Mouse (Mus musculus): ENCODE data around the gene Peli2. TPM values are rescaled to one million over a fixed set of nuclear protein-coding genes. Genes with fewer than 3 reads are reported as not detected.

Peli2 gene
- total and polyA plus RNA-seq, 3 experiments: not detected

GRCm38 (mm10) chr14:48249459-48249858, 128.8 kb downstream of the Peli2 start:
- DNase-seq (ENCODE audit: extremely low read depth): no peak
- Histone ChIP-seq H3K4me3 (replicated peaks in 1 of 3; ENCODE audit: low read depth in 2 of 3, low read length in 2 of 3, poor library complexity in 1 of 3) (no peak overlapping the region), H3K27ac (ENCODE audit: insufficient read depth, low read depth) (no peak overlapping the region), H3K4me2 (ENCODE audit: insufficient read depth, low read depth, poor library complexity, severe bottlenecking) (no peak overlapping the region), H3K36me3 (replicated peaks in 1 of 2; ENCODE audit: control insufficient read depth in 1 of 2, insufficient read depth in 1 of 2, low read length in 1 of 2) (no peaks in the 10 kb centered on the region), H3K4me1 (ENCODE audit: control insufficient read depth in 1 of 2, insufficient read depth in 2 of 2) (peaks cover 4 to 15% of the 10 kb centered on the region in 2 experiments), H3K9ac (ENCODE audit: insufficient read depth, low read depth) (no peak overlapping the region), H3K79me2 (replicated peaks; ENCODE audit: control insufficient read depth, extremely low read depth, insufficient read depth, poor library complexity, severe bottlenecking) (no peaks in the 10 kb centered on the region), H3K9me3 (replicated peaks; ENCODE audit: low read length) (no peaks in the 10 kb centered on the region), H3K27me3 (replicated peaks) (no peaks in the 10 kb centered on the region)
- no peak for TF ChIP-seq UBTF (IDR thresholded peaks at IDR 0.05; ENCODE audit: low read depth, low read length)
- TF ChIP-seq ZNF384 (IDR thresholded peaks at IDR 0.05; ENCODE audit: low read depth, low read length): no peak
- TF ChIP-seq NELFE (IDR thresholded peaks at IDR 0.05; ENCODE audit: low read depth, low read length): no peak
- TF ChIP-seq TBP (conservative IDR thresholded peaks at IDR 0.05; ENCODE audit: low read depth, low read length): no peak
- TF ChIP-seq GABPA (IDR thresholded peaks at IDR 0.05; ENCODE audit: insufficient replicate concordance, low read depth, low read length): no peak
- no peak for TF ChIP-seq JUND (conservative IDR thresholded peaks at IDR 0.05; ENCODE audit: low read depth, low read length)
- no peak for TF ChIP-seq CHD1 (IDR thresholded peaks at IDR 0.05; ENCODE audit: low read depth, low read length)
- TF ChIP-seq POLR2A (IDR thresholded peaks at IDR 0.05; ENCODE audit: low read depth, low read length): no peak
- TF ChIP-seq CTCF (conservative IDR thresholded peaks at IDR 0.05 in 1 of 2, IDR thresholded peaks at IDR 0.05 in 1 of 2; ENCODE audit: low read depth in 2 of 2, low read length in 2 of 2): no peak
- TF ChIP-seq MXI1 (IDR thresholded peaks at IDR 0.05; ENCODE audit: low read depth, low read length): no peak
- TF ChIP-seq SMC3 (IDR thresholded peaks at IDR 0.05; ENCODE audit: low read depth, low read length): no peak
- TF ChIP-seq ZMIZ1 (IDR thresholded peaks at IDR 0.05; ENCODE audit: low read depth, low read length): no peak
- no peak for TF ChIP-seq USF1 (IDR thresholded peaks at IDR 0.05; ENCODE audit: low read depth, low read length)
- TF ChIP-seq JUN (IDR thresholded peaks at IDR 0.05; ENCODE audit: insufficient read depth, low read depth, low read length): no peak
- TF ChIP-seq USF2 (conservative IDR thresholded peaks at IDR 0.05; ENCODE audit: low read depth, low read length): no peak
- TF ChIP-seq ZKSCAN1 (IDR thresholded peaks at IDR 0.05; ENCODE audit: borderline replicate concordance, low read depth, low read length): no peak
- in situ Hi-C loops (cut with MboI; ENCODE audit: low pct_ligation_motif_present, low pct_unique_long_range_greater_than_20kb, low sequenced_read_pairs) (no loop called here), dilution Hi-C loops (cut with MboI; ENCODE audit: extremely low pct_ligation_motif_present, extremely low pct_unique_long_range_greater_than_20kb, low sequenced_read_pairs) (no loop called here)

GRCm38 (mm10) chr14:48249909-48250308, 129.3 kb downstream of the Peli2 start:
- dilution Hi-C loops (cut with MboI; ENCODE audit: extremely low pct_ligation_motif_present, extremely low pct_unique_long_range_greater_than_20kb, low sequenced_read_pairs): no loop called here
- no peak for TF ChIP-seq MEF2A (IDR thresholded peaks at IDR 0.05; ENCODE audit: borderline replicate concordance, low read depth, low read length)
- no peak for TF ChIP-seq KAT2A (IDR thresholded peaks at IDR 0.05; ENCODE audit: insufficient replicate concordance, low read length)
- no peak for TF ChIP-seq ZNF384 (IDR thresholded peaks at IDR 0.05; ENCODE audit: low read depth, low read length)
- TF ChIP-seq GABPA (IDR thresholded peaks at IDR 0.05; ENCODE audit: insufficient replicate concordance, low read depth, low read length): no peak
- no peak for TF ChIP-seq ETS1 (conservative IDR thresholded peaks at IDR 0.05; ENCODE audit: low read depth, low read length)
- no peak for TF ChIP-seq JUND (conservative IDR thresholded peaks at IDR 0.05; ENCODE audit: low read depth, low read length)
- TF ChIP-seq RCOR1 (conservative IDR thresholded peaks at IDR 0.05; ENCODE audit: low read depth, low read length): no peak
- no peak for TF ChIP-seq PAX5 (IDR thresholded peaks at IDR 0.05; ENCODE audit: low read length)
- no peak for TF ChIP-seq POLR2A (IDR thresholded peaks at IDR 0.05; ENCODE audit: low read depth, low read length)
- TF ChIP-seq MAZ (IDR thresholded peaks at IDR 0.05; ENCODE audit: low read depth, low read length): no peak
- no peak for TF ChIP-seq MAFK (IDR thresholded peaks at IDR 0.05; ENCODE audit: insufficient replicate concordance, low read length)
- no peak for TF ChIP-seq CHD2 (IDR thresholded peaks at IDR 0.05; ENCODE audit: low read length)
- TF ChIP-seq TBP (conservative IDR thresholded peaks at IDR 0.05; ENCODE audit: low read depth, low read length): no peak

More at GRCm38 (mm10) chr14:48249909-48250308, 129.3 kb downstream of the Peli2 start:
- Histone ChIP-seq H3K4me2 (ENCODE audit: insufficient read depth, low read depth, poor library complexity, severe bottlenecking) (no peak overlapping the region), H3K9me3 (replicated peaks; ENCODE audit: low read length) (no peaks in the 10 kb centered on the region), H3K27ac (ENCODE audit: insufficient read depth, low read depth) (no peak overlapping the region), H3K4me3 (replicated peaks in 1 of 3; ENCODE audit: low read depth in 2 of 3, low read length in 2 of 3, poor library complexity in 1 of 3) (no peak overlapping the region), H3K9ac (ENCODE audit: insufficient read depth, low read depth) (no peak overlapping the region), H3K79me2 (replicated peaks; ENCODE audit: control insufficient read depth, extremely low read depth, insufficient read depth, poor library complexity, severe bottlenecking) (no peaks in the 10 kb centered on the region), H3K36me3 (replicated peaks in 1 of 2; ENCODE audit: control insufficient read depth in 1 of 2, insufficient read depth in 1 of 2, low read length in 1 of 2) (no peaks in the 10 kb centered on the region), H3K27me3 (replicated peaks) (no peaks in the 10 kb centered on the region), H3K4me1 (ENCODE audit: control insufficient read depth in 1 of 2, insufficient read depth in 2 of 2) (peaks cover 4 to 15% of the 10 kb centered on the region in 2 experiments)
- no peak for DNase-seq (ENCODE audit: extremely low read depth)
- in situ Hi-C loops (cut with MboI; ENCODE audit: low pct_ligation_motif_present, low pct_unique_long_range_greater_than_20kb, low sequenced_read_pairs): no loop called here
